Mouse (Mus musculus) embryo, embryonic 9.5 days (tissue): Measurements from ENCODE around the gene Kcnq4.

ENCODE experiments used
- DNase-seq: peaks from one replicate; pipeline ENCODE4 v3.0.0-alpha.2; 2017; ENCODE audit errors: extremely low spot score

The Kcnq4 gene

DNA sequence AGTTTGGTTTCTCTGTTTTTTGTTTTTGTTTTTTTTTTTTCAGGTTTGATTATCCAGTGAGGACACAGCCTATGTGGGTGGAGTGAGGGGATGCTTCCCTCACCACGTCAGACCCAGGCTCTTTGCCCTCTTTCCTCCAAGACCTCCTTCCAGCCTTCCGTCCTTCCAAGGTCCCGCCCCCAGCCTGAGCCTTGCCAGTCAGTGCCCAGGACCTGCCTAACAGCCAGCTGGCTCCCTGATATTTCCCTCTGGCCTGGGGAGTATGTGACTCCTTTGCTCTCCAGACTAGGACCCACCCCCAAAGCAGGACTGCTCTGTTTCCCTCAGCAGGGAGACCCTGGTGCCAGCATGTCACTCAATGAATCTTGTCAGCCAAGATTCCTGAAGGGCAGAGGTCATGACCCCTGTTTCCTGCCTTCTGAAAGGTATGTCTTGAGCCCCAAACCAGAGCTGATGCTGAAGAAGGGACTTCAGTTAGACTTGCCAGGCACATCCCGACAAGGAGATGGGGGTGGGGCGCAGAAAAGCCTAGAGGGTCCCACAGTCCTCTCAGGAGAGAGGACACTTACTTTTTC, 22.8 kb downstream of the Kcnq4 start:
- peak; percentile 65 for DNase-seq

DNA sequence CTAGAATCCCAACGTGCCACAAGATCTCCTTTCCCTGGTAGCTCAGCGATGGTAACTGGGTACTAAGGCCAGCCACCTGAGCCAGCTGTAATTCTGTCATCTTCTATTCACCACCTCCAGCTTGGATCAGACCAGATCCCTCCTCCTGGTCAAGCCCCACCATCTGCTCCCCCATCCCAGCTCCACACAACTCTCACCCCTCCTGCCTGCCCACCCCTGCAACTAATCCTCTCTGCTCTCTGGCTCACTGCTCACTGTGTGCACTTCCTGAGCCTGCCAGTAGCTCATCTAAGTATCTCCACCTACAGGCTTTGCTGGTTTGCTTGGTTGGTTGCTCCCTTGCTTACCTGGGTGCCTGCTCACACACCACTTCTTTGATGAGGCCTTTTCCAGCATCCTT, 26.8 kb downstream of the Kcnq4 start:
- no peak for DNase-seq

DNA sequence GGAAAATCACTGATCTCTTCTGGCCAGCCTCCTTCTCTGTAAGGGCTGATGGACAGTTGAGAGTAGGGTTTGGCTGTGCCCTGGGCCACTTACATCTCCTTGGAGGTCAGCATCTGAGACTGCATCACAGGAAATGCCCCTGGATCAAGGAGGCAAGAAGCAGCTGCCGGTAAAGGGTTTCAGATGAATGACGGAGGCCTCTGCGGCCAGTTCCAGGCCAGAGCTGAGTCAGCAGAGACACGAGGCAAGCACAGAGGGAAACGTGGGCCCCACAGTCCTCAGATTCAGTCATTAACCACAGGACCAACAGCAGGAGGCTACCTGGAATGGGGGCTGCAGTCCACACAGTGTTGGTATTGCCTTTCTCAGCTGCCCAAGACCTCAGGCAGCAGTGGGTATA, 29.3 kb downstream of the Kcnq4 start:
- no peak for DNase-seq

DNA sequence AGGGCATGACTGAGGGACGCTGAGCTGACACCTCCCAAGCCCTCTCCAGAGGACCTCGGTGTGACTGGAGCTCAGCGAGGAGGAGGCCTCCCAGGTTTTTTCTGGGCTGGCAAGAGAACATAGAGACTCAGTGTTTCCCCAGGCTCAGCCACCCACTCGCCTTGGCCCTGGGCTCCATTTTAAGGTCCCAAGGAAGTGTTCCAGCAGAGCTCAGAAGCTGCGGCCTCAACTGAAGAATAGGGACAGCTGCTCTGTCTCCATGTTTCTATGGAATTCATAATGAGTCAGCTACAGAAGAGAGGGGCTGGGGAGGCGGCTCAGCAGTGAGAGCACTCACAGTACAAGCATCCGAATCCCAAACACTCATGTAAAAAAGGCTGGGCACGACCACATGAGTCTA, 30.8 kb downstream of the Kcnq4 start:
- DNase-seq: no peak

DNA sequence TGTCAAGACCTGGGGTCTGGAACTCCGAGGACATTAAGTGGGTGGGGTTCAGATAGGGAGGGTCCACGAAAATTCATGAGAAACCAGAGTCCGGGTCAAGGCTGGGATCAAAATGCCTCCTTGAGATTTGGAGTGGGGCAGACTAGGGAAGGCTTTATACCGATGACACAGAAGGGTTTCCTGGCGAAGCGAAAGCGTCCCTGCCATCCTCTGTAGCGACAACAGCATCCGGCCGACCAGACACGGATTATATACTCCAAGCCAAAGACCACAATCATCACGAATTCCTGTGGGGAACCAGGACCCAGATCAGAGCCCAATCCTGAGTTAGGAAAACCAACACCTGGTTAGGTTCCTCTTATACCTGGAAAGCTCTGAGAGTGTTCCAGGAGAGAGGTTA, 31.6 kb downstream of the Kcnq4 start:
- no peak for DNase-seq

DNA sequence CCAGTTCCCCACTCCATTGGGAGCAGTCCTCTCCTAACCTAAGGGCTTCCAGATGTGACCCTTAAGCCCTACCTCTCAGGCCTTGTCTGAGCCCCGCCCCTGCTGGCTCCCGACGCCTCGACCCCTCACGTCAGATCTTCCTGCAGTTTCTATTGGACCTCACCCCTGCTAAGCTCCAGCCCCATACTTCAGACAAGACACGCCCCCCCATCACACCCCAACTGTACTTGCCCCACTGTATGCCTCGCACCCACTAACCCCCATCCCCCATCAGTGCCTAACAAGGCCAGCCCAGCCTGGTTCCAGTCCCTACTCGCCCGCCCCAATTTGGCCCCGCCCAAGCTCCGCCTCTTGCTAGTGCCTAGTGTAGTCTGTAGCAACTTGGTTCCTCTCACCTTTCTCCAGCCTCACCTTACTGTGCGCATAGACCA, 32.3 kb downstream of the Kcnq4 start:
- DNase-seq: peak; percentile 76

DNA sequence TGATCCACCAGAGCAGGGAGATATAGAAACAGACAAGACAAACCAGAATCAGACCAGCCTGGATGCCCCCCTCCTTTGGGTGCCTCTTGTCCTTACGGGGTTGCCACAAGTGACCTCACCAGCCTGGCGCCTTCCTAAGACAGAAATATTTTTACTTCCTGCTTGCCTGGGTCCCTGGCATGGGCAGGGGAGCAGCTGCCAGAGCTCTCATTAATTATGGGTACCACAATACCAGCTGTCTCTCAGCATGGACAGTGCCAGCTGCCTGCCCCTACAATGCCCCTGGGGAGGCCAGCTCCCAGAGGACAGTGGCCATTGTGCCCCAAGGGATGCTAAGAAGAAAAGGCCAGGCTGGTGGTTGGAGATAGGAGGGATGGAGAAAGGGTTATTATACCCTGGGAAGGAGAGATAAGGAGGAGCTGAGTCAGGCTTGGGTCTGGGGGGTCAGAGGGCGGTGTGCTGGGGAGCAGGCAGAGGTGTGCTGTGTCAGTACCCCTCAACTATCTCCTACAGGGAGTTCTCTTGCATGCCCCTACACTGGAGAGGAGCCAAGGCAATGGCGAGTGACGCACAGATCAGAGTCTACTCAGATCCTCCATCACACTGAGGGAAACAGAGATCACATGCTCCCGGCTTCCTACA, 34.4 kb downstream of the Kcnq4 start:
- DNase-seq: no peak

DNA sequence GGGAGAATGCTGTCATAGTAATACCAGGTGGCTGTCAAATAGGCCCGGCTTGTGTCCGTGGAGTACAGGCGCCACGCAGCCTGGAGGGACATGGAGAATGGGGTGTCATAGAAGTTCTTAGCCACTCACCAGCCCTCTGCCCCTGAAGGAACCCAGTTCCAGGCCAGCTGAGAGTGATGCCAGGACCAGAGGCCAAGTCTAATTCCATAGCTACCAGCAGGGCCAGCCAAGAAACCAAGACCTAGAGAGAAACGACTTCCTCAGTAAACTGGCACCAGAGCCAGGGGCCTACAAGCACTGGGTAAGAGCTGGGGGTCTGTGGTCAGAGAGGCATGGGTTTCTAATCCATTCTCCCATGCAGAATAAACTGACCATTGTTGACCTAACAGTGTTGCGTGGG, 35.4 kb downstream of the Kcnq4 start:
- DNase-seq: no peak

DNA sequence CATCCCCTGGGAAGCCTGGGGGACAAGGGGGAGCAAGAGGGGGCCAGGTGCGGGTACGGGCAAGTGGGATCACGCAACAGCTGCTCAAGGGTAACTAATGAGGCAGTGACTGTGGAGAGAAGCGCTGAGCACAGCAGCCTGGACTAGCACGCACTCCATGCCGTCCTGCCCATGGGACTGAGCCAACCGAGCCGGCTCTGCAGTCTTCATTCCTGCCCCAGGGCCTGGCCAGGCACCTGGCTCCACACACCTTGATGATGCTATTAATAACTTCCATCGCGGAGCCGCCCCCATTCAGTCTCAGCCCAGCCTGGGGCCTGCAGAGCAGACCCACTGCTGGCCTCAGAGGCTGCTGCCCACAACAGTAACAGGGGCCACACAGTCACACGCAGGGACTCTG, 36.2 kb downstream of the Kcnq4 start:
- DNase-seq: no peak

DNA sequence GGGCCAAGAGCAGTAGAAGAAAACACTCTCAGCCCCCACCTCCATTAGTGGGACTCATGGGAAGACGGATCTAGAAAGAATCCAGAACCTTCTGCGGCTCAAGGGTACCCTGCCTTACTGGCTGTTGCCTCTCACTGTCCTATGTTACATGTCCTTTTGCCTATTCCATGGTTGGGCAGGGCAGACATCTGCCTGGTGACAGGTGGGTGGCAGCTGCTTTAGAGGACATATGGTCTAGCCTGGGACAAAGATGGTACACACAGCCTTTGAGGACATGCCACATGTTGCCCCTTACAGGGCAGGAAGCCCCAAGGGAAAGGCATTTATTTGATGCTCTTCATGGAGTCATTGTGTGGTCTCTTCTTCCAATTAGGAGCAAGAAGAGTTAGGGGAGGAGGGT, 45.9 kb downstream of the Kcnq4 start:
- DNase-seq: no peak

DNA sequence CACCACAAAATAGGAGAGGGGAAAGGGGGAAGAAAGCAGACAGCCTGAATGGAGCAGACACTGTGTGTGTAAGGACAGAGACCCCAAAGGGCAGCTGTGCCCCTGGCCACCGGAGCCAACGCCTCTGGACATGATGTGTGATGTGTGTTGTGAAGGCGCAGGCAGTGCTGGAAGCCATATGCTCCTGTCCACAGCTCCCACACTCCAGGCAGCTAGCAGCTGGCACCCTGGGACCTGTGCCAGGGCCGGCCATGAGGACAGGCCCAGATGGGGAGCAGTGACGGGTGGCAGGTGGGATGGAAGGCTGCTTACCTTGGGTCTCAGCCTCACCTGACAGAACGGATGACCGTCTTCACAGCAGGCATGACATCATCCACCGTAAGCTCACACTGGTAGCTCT, 46.4 kb downstream of the Kcnq4 start:
- no peak for DNase-seq

DNA sequence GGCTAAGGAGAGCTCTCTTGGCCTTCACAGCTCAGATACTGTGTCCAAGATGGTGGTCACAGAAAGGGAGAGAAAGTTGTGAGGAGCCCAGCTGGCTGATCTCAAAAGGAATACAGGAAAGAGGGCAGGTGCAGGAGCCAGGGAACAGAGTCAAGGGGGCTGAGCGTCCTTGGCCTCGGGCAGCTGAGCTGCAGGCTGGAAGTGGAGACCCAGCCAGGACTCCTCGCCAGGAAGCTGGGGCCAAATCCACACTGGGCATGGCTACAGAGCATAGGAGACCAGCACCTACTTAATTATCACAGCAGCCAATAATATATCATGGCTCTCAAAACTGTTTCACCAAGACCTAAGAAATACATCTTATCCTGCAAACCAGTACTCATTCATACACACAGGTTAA, 47.2 kb downstream of the Kcnq4 start:
- no peak for DNase-seq

DNA sequence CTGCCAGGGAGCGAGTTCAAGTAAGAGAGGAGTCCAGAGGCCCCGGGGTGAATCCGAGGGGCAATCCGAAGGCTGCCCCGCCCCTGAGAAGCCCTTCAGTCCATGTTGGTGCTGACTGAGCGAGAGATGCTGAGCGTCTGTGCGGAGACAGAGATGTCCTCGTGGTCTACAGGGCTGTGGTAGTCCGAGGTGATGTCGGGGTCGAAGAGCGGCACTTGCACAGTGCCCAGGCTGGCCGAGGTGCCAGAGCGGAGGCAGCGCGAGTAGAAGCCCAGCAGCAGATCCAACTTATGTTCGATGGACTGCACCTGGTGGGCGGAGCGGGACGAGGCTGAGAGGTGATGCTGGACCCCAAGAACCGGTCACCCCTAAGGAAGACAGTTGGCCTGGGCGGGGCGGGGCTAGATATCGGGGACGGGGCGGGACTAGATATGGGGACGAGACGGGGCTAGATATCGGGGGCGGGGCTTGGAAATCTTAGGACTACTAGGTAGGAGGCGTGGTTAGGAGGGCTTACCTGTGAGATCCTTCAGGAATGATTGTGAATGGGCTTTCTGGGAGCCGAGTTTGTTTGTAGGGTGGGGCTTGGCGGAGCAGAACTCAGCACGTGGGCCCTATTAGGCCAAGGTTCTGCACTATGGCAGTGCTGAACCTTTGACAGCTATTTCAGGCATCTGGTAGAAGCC, 50.5 kb downstream of the Kcnq4 start:
- DNase-seq: no peak

DNA sequence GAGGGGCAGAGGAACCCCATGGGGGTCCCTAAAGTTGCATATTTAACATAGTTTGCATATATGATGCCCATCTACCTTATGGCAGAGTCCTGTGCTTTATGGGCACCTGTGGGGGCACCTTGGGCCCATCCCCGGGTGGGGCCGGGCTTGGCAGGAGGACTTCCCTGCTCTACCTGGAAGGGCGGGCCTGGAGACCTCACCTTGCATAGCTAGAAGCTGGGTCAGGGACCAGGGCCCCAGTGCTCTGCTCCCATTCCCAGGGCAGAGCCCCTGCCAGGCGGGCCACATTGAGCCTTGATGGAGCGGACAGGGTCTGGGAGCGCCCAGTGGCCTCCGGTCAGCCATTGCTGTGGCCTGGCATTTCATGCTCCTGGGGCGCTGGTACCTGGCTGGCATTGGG, 51.1 kb downstream of the Kcnq4 start:
- no peak for DNase-seq

DNA sequence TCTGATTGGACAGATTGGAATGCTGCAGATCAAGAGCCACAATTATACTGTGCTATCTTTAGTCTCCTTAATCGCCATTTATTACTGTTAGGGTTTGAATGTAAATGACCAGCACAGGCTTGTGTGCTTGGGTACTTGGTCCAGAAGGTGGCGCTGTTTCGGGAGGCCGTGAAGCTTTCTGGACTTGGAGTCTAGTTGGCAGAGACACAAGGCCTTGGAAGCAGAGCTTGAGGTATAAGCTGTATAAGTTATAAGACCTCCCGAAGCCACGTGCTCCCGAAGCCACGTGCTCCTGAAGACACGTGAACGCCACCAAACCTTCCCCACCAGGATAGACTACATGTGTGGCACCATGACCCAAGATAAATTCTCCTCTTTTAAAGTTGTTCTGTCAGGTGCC, 55.7 kb downstream of the Kcnq4 start:
- peak; percentile 59 for DNase-seq

DNA sequence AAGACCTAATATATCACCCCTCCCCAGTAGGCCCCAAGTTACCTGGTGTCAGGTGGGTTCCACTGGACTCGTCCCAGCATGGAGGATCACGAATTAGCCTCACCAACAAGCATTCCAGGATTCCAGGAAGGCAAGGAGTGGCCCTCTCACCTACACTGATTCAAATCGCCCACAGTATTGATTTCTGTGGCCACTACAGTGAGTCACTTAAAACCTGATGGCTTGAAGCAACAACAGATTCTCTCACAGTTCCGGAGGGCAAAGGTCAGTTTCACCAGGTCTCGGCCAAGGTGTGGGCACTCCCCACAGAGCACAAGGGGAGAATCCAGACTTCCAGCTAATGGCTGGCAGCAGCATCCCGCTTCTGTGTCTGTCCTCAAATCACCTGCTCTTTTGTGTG, 59.1 kb downstream of the Kcnq4 start:
- no peak for DNase-seq

DNA sequence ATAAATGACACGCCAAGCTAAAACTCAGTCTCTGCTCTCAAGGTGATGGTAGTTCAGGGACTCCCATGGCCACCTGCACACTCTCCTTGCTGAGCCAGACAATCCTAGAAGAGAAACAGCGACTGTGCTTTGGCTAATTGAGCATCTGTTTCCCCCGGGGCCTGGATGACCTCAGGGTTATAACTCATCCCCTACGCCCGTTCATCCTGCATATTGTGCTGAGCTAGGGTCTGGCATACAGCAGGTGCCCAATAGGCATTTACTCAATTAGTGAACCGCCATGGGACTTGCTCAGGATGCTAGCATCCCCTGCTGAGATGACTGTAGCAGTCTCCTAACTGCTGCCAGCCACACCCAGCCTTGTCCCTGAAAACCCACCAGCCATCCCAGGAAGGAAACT, 61.1 kb downstream of the Kcnq4 start:
- no peak for DNase-seq

DNA sequence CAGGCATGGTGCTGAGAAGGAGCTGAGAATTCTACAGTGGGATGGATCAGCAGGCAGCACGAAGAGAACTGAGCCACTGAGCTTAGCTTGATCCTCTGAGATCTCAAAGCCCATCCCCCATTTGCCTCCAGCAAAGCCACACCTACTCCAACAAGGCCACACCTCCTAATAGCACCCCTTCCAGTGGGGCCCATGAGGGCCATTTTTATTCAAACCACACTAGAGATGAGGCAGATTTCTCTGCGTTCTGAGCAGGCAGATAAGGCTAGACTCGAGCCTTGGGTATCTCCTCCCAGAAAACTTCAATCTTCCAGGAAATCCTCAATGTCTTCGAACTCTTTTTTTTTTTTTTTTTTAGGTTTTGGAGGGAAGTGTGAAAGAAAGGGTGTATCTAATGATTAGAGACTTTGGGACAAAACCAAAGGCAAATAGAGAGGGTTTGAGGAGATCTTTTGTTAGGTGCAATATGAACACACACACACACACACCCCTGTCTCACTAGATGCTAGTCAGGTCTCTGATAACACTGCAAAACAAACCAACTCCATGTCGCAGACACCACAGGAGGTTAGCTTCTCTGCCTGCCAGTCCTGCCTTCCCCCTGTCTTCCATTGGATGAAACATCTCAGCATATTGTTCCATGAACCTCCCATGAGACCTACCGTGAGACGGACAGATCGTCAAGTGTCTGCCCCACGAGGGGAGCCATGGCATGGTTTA, 65.0 kb downstream of the Kcnq4 start:
- no peak for DNase-seq

DNA sequence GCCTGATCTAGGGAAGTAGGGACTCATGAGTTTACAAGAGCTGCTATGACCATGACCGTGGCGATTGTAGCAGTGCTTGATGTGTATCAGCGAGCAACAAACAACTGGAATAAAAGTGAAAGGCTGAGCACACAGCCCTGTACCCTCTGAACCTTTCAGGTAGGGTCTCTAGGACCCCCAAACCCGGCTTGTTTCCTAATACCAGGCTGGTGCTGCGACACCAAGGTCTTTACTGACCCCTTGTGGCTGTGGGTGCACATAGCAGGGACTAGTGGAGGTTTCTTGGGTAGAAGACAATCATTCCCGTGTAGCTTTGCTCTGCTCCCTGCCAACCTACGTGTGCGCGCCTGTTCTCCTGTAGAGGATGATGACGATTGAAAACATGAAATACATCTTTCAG, 66.2 kb downstream of the Kcnq4 start:
- peak; percentile 69 for DNase-seq

DNA sequence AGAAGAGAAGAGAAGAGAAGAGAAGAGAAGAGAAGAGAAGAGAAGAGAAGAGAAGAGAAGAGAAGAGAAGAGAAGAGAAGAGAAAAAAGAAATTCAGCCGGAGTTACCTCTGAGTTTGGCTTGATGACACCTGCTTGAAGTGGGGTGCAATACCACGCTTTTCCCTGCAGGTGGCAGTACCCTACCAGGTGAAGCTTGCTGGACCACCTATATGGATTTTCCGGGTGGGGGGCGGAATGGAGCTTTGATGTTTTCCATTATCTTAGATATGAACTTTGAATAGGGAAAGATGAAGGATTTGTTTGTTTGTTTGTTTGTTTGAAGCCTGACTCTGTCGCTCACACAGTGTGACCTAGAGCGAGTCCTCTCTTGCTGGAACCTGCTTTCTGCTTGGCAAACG, 67.5 kb downstream of the Kcnq4 start:
- peak; percentile 37 for DNase-seq

DNA sequence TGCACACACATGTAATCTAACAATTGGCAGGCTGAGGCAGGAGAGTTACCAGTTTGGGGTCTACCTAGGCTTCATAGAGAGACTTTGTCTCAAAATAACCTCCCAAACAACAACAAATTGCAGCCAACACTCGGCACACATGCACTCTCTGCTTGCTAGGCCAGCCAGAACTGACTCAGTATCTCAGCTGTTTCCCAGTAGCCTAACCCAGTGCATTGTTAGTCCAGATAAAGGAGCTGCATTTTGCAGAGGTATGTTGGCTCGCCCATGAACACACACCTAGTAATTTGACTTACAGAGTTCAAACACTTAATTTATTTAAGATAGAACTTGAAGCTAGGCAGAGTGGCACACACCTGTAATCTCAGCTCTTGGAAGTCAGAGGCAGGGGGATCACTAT, 72.8 kb downstream of the Kcnq4 start:
- DNase-seq: no peak

DNA sequence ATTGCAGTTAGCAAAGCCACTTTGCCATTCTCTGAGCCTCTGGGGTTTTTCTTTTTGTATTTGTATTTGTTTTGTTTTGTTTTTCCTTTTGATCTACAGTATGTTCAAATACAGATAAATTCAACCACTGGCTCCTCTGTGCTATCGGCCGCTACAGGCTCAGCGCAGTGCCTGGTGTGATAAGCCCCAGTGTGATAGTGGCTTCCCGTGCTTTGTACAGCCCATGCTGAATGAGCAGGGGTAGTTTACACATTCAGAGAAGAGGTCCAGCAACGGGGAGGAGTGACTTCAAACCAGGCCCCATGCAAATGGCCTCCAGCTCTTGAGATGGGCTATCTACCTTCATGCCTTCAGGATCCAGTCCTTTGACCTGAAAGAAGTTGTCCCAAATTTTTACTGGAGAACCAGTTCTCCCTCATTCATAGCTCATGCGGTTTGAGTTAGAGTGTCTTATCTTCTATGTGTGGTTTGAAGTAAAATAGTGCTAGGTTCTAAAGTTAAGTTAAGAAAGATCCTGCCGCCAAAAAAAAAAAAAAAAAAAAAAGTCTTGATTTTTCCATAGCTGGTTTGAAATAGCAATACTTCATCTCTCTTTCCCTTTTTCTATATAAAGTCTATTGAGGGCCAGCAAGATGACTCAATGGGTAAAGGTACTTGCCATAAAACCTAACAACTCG, 73.5 kb downstream of the Kcnq4 start:
- DNase-seq: no peak
